In the genomic region with DNA sequence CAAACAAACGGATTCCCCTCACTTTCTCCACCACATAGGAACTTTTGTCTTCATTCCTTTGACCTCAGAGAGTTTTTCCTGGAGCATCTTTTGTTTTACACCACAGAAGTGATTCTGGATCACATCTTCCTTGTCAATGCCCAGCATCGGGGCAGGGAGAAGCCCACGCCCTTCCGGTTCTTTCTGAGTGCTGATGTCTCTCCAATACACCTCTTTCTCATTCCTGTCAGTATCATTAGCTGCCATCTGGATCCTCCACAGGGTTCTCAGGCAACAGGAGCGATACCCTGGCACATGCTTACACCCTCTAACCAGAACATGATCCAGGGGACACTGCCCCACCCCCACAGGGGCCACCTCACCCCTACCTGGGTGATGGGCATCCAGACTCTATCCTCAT, we compare ENCODE assay signal across 19 mouse cellular contexts. TPM values are rescaled to one million over a fixed set of nuclear protein-coding genes. Genes with fewer than 3 reads are reported as not detected.
DNase-seq lines count a peak whose midpoint lies in the region; ATAC-seq and TF ChIP-seq lines count a peak whose summit lies in the region.
"Had no signal": no experiment of that assay in that cellular context is flagged by ENCODE, and none has a peak within 500 bp of the region (broad histone marks: within the 10 kb centered on the region; RNA-seq: fewer than 3 reads in every experiment).

No protein-coding gene starts in this region.

- H3K36me3 ChIP-seq in liver, embryonic 16.5 days (ENCODE audit: control insufficient read depth, insufficient read depth), result no peaks in the 10 kb centered on the region
- H3K36me3 ChIP-seq in liver, embryonic 11.5 days (ENCODE audit: control insufficient read depth, insufficient read depth, low read length), result no peaks in the 10 kb centered on the region
- no peaks in the 10 kb centered on the region for H3K36me3 ChIP-seq in ES-E14 (ENCODE audit: control insufficient read depth, insufficient read depth, low read length, poor library complexity, severe bottlenecking)
- H3K36me3 ChIP-seq: embryonic facial prominence, embryonic 12.5 days; forebrain, embryonic 12.5 days; heart, embryonic 13.5 days; hindbrain, embryonic 15.5 days had no signal

- peaks cover 26% of the 10 kb centered on the region for H3K4me1 ChIP-seq in liver, embryonic 16.5 days (ENCODE audit: control insufficient read depth, low read depth, low read length)
- H3K4me1 ChIP-seq in liver, embryonic 11.5 days (replicated peaks; ENCODE audit: control insufficient read depth, insufficient read depth, low read length), result peaks cover 8% of the 10 kb centered on the region; the same call in 1 of the 2 replicates
- no peaks in the 10 kb centered on the region for H3K4me1 ChIP-seq in ES-E14 (ENCODE audit: control insufficient read depth in 2 of 2, insufficient read depth in 2 of 2, low read length in 2 of 2, poor library complexity in 1 of 2)
- H3K4me1 ChIP-seq: forebrain, embryonic 12.5 days had no signal

- 47% methylated on average over 5 of the region's 5 CpGs for WGBS in liver, embryonic 16.5 days (ENCODE audit: insufficient replicate concordance)
- 69% methylated on average over 5 of the region's 5 CpGs for WGBS in liver, embryonic 11.5 days

- no peaks in the 10 kb centered on the region for H3K9me3 ChIP-seq in liver, embryonic 16.5 days (replicated peaks; ENCODE audit: control insufficient read depth, low read length)
- H3K9me3 ChIP-seq in liver, embryonic 11.5 days (ENCODE audit: control insufficient read depth, low read length), result no peaks in the 10 kb centered on the region
- H3K9me3 ChIP-seq in ES-E14 (ENCODE audit: control insufficient read depth, insufficient read depth, low read depth, low read length), result no peaks in the 10 kb centered on the region
- H3K9me3 ChIP-seq: embryonic facial prominence, embryonic 12.5 days; forebrain, embryonic 12.5 days; heart, embryonic 13.5 days; hindbrain, embryonic 15.5 days had no signal

- ATAC-seq in liver, embryonic 16.5 days (ENCODE audit: low read depth), result peak; percentile 28; the same call in 1 of the 2 replicates
- ATAC-seq in liver, embryonic 11.5 days (replicated peaks; ENCODE audit: low FRiP score), result no peak
- ATAC-seq in megakaryocyte-erythroid progenitor cell, adult 5-6 weeks (replicated peaks; ENCODE audit: low FRiP score, low TSS enrichment, poor library complexity, severe bottlenecking), result peak; percentile 58
- ATAC-seq: forebrain, embryonic 16.5 days had no signal

- in situ Hi-C loops in ES-E14 (cut with MboI; ENCODE audit: low sequenced_read_pairs in 2 of 2, unreplicated experiment in 2 of 2), result no loop called here

- DNase-seq in liver, embryonic 11.5 days (ENCODE audit: low spot score), result no peak
- no peak for DNase-seq in ES-E14 (ENCODE audit: low read depth, low spot score)
- peak; percentile 22 for DNase-seq in c-Kit-positive CD71-positive TER-119-negative erythroid progenitor cells, embryonic 14.5 days (ENCODE audit: low read depth)
- DNase-seq in urinary bladder, postnatal 36 days (ENCODE audit: low spot score in 2 of 2), result no peak
- no peak for DNase-seq in gastrocnemius, postnatal 10 days
- DNase-seq: adrenal gland, adult 8-10 months; adrenal gland, postnatal 36 days; cerebellum, adult 11 months; cerebellum, adult 8-10 months; cerebellum, postnatal 14 days; gastrocnemius, postnatal 14 days; heart, postnatal 36 days had no signal

- no peak overlapping the region for H3K4me2 ChIP-seq in liver, embryonic 16.5 days (ENCODE audit: low read depth, low read length)
- H3K4me2 ChIP-seq in liver, embryonic 11.5 days, result no peak overlapping the region
- H3K4me2 ChIP-seq: embryonic facial prominence, embryonic 12.5 days; forebrain, embryonic 12.5 days; heart, embryonic 13.5 days; hindbrain, embryonic 15.5 days had no signal

- H3K27me3 ChIP-seq in liver, embryonic 16.5 days (ENCODE audit: control insufficient read depth, insufficient read depth, low read depth, low read length), result no peaks in the 10 kb centered on the region
- no peaks in the 10 kb centered on the region for H3K27me3 ChIP-seq in liver, embryonic 11.5 days (replicated peaks; ENCODE audit: control insufficient read depth, insufficient read depth, low read length)
- H3K27me3 ChIP-seq: embryonic facial prominence, embryonic 12.5 days; forebrain, embryonic 12.5 days; hindbrain, embryonic 15.5 days had no signal

- no peak overlapping the region for H3K4me3 ChIP-seq in liver, embryonic 16.5 days (ENCODE audit: low read depth, low read length)
- H3K4me3 ChIP-seq in liver, embryonic 11.5 days (ENCODE audit: low read depth, low read length), result no peak overlapping the region
- no peak overlapping the region for H3K4me3 ChIP-seq in ES-E14 (ENCODE audit: insufficient read depth in 1 of 2, low read depth in 1 of 2, low read length in 2 of 2, poor library complexity in 1 of 2, severe bottlenecking in 1 of 2)
- H3K4me3 ChIP-seq: embryonic facial prominence, embryonic 12.5 days; forebrain, embryonic 12.5 days; heart, embryonic 13.5 days; hindbrain, embryonic 15.5 days had no signal

- H3K27ac ChIP-seq in liver, embryonic 16.5 days (ENCODE audit: low read length), result no peak overlapping the region
- H3K27ac ChIP-seq in liver, embryonic 11.5 days (ENCODE audit: low read depth, low read length), result no peak overlapping the region
- no peak overlapping the region for H3K27ac ChIP-seq in ES-E14 (ENCODE audit: insufficient read depth, low read depth, low read length, poor library complexity, severe bottlenecking)
- H3K27ac ChIP-seq: embryonic facial prominence, embryonic 12.5 days; forebrain, embryonic 12.5 days; heart, embryonic 13.5 days; hindbrain, embryonic 15.5 days had no signal

- no peak overlapping the region for H3K9ac ChIP-seq in liver, embryonic 16.5 days (ENCODE audit: low read depth, low read length)
- no peak overlapping the region for H3K9ac ChIP-seq in liver, embryonic 11.5 days (ENCODE audit: low read depth, low read length)
- no peak overlapping the region for H3K9ac ChIP-seq in ES-E14 (ENCODE audit: insufficient read depth, low read depth, low read length, poor library complexity, severe bottlenecking)
- H3K9ac ChIP-seq: embryonic facial prominence, embryonic 12.5 days; forebrain, embryonic 12.5 days; heart, embryonic 13.5 days; hindbrain, embryonic 15.5 days had no signal

TF ChIP-seq in ES-E14, 5 proteins besides CTCF, POLR2A, EP300 and RAD21:
- 0 out of 2 replicates have a peak, but pooled peaks have one; percentile 5 for TF ChIP-seq ZNF384 (IDR thresholded peaks at IDR 0.05; ENCODE audit: low read depth, low read length)
- no peak for TF ChIP-seq CHD2 (IDR thresholded peaks at IDR 0.05; ENCODE audit: low read depth, low read length)
- no peak for TF ChIP-seq HCFC1 (IDR thresholded peaks at IDR 0.05; ENCODE audit: borderline replicate concordance, insufficient read depth, low read length)

RNA-seq across cellular contexts. Expression of a gene that starts 20.8 kb away (rescaled TPM):
- 10.6 and 12.1 TPM in 2 replicates for polyA plus RNA-seq in liver, embryonic 16.5 days (2015; fragmentation: Nextera tagmentation; extraction: Ambion mirVana)
- polyA plus RNA-seq in liver, embryonic 11.5 days (2014; fragmentation: Nextera tagmentation; extraction: Ambion mirVana), result 17.7 and 19.7 TPM in 2 replicates
- total RNA-seq in ES-E14 (2012; rRNA removed), result 1.1 and 2.6 TPM in 2 replicates
- 55.0 and 76.9 TPM in 2 replicates for total RNA-seq in megakaryocyte-erythroid progenitor cell, adult 5-6 weeks (2014; fragmentation: Nextera tagmentation)
- total RNA-seq in megakaryocyte-erythroid progenitor cell, adult 5-6 weeks (2017), result 17.2 and 26.2 TPM in 2 replicates
- total RNA-seq in gastrocnemius, postnatal 10 days (2021), result 10 to 100 TPM; 25.2 to 44.4 TPM
